Mouse (Mus musculus): ENCODE results near the gene Casp7. TPM values are rescaled to one million over a fixed set of nuclear protein-coding genes. Genes with fewer than 3 reads are reported as not detected.

Gene Casp7
- total RNA-seq, 2 experiments from 2014 or later = 5.5 to 6.1 TPM

GRCm38 (mm10) chr19:56461522-56462101 lies 64.7 kb downstream of the Casp7 start, which contains the start of gene Plekhs1:
Plekhs1 (plus strand) TSS chr19:56461640.
- no peak for DNase-seq (ENCODE audit: low spot score in 2 of 2)

GRCm38 (mm10) chr19:56462786-56463185 lies 65.9 kb downstream of the Casp7 start:
- DNase-seq (ENCODE audit: low spot score in 2 of 2) = no peak

GRCm38 (mm10) chr19:56466486-56466885 lies 69.6 kb downstream of the Casp7 start:
- no peak for DNase-seq (ENCODE audit: low spot score in 2 of 2)

- no peak for DNase-seq (ENCODE audit: low spot score in 2 of 2)
Measured at GRCm38 (mm10) chr19:56470286-56471020, 73.5 kb downstream of the Casp7 start.

GRCm38 (mm10) chr19:56471934-56472333 lies 75.0 kb downstream of the Casp7 start:
- no peak for DNase-seq (ENCODE audit: low spot score in 2 of 2)

- DNase-seq (ENCODE audit: low spot score in 2 of 2) = no peak
Measured at GRCm38 (mm10) chr19:56474869-56475550, 78.1 kb downstream of the Casp7 start.

- no peak for DNase-seq (ENCODE audit: low spot score in 2 of 2)
Measured at GRCm38 (mm10) chr19:56476546-56476945, 79.6 kb downstream of the Casp7 start.

- no peak for DNase-seq (ENCODE audit: low spot score in 2 of 2)
Measured at GRCm38 (mm10) chr19:56477253-56477652, 80.3 kb downstream of the Casp7 start.

GRCm38 (mm10) chr19:56477832-56478231 lies 80.9 kb downstream of the Casp7 start:
- no peak for DNase-seq (ENCODE audit: low spot score in 2 of 2)

GRCm38 (mm10) chr19:56484630-56485375 lies 87.9 kb downstream of the Casp7 start:
- DNase-seq (ENCODE audit: low spot score in 2 of 2) = no peak

- DNase-seq (ENCODE audit: low spot score in 2 of 2) = no peak
Measured at GRCm38 (mm10) chr19:56485376-56486271, 88.7 kb downstream of the Casp7 start.

- DNase-seq (ENCODE audit: low spot score in 2 of 2) = no peak
Measured at GRCm38 (mm10) chr19:56486926-56487325, 90.0 kb downstream of the Casp7 start.

- DNase-seq (ENCODE audit: low spot score in 2 of 2) = no peak
Measured at GRCm38 (mm10) chr19:56487339-56487738, 90.4 kb downstream of the Casp7 start.

GRCm38 (mm10) chr19:56489601-56490000 lies 92.7 kb downstream of the Casp7 start:
- DNase-seq (ENCODE audit: low spot score in 2 of 2) = no peak

Other genes starting within 250 kb of the Casp7 start
- gene Habp2, start 110.0 kb upstream of the Casp7 start, total RNA-seq (2021) = under 1 TPM in 1 of 2 experiments, not detected in 1; 0.20 TPM
- gene Nrap, start 7.1 kb upstream of the Casp7 start, total RNA-seq (2021) = under 1 TPM in 1 of 2 experiments, not detected in 1; 0.96 TPM
- not detected for gene Plekhs1, start 64.5 kb downstream of the Casp7 start, total RNA-seq (2021)
- gene Dclre1a, start 151.1 kb downstream of the Casp7 start, total RNA-seq (2021) = 1 to 10 TPM; 6.6 to 8.0 TPM
- gene Nhlrc2, start 151.1 kb downstream of the Casp7 start, total RNA-seq (2021) = 10 to 100 TPM; 18.6 to 19.2 TPM

Data from adrenal gland, adult 18-20 months (tissue).